Mouse (Mus musculus): ENCODE measurements at regions not wholly inside any gene's neighbourhood (a gene's known extent, or its start where the extent isn't known, plus 50 kb on each side); places are given as distances from the start of the nearest gene placed in this dataset.

- DNase-seq (ENCODE audit: low read depth, low spot score), result no peak
Observed at GRCm38 (mm10) chr2:159019921-159020534, 225.4 kb downstream of the Dhx35 start.

- DNase-seq (ENCODE audit: low read depth, low spot score), result no peak
Observed at GRCm38 (mm10) chr2:159032147-159032546, 237.5 kb downstream of the Dhx35 start.

- no peak for DNase-seq (ENCODE audit: low read depth, low spot score)
Observed at GRCm38 (mm10) chr2:159039916-159040315, 245.3 kb downstream of the Dhx35 start.

GRCm38 (mm10) chr2:159053534-159053933 is 258.9 kb downstream of the Dhx35 start:
- no peak for DNase-seq (ENCODE audit: low read depth, low spot score)

- DNase-seq (ENCODE audit: low read depth, low spot score), result no peak
Observed at GRCm38 (mm10) chr2:159053936-159054335, 259.3 kb downstream of the Dhx35 start.

- no peak for DNase-seq (ENCODE audit: low read depth, low spot score)
Observed at GRCm38 (mm10) chr2:159054451-159054850, 259.8 kb downstream of the Dhx35 start.

GRCm38 (mm10) chr2:159055780-159056179 is 261.2 kb downstream of the Dhx35 start:
- DNase-seq (ENCODE audit: low read depth, low spot score), result no peak

GRCm38 (mm10) chr2:159056960-159057359 is 262.4 kb downstream of the Dhx35 start:
- DNase-seq (ENCODE audit: low read depth, low spot score), result no peak

- DNase-seq (ENCODE audit: low read depth, low spot score), result no peak
Observed at GRCm38 (mm10) chr2:159057506-159057905, 262.9 kb downstream of the Dhx35 start.

GRCm38 (mm10) chr2:159062266-159062665 is 267.7 kb downstream of the Dhx35 start:
- DNase-seq (ENCODE audit: low read depth, low spot score), result no peak

GRCm38 (mm10) chr2:159062666-159063065 is 268.1 kb downstream of the Dhx35 start:
- DNase-seq (ENCODE audit: low read depth, low spot score), result no peak

- DNase-seq (ENCODE audit: low read depth, low spot score), result no peak
Observed at GRCm38 (mm10) chr2:159064403-159064970, 269.9 kb downstream of the Dhx35 start.

- DNase-seq (ENCODE audit: low read depth, low spot score), result no peak
Observed at GRCm38 (mm10) chr2:159067506-159067905, 272.9 kb downstream of the Dhx35 start.

GRCm38 (mm10) chr2:159068303-159069020 is 273.9 kb downstream of the Dhx35 start:
- no peak for DNase-seq (ENCODE audit: low read depth, low spot score)

- DNase-seq (ENCODE audit: low read depth, low spot score), result no peak
Observed at GRCm38 (mm10) chr2:159069180-159069579, 274.6 kb downstream of the Dhx35 start.

- no peak for DNase-seq (ENCODE audit: low read depth, low spot score)
Observed at GRCm38 (mm10) chr2:159072997-159073690, 278.5 kb downstream of the Dhx35 start.

- DNase-seq (ENCODE audit: low read depth, low spot score), result no peak
Observed at GRCm38 (mm10) chr2:159079836-159080235, 285.2 kb downstream of the Dhx35 start.

GRCm38 (mm10) chr2:159080784-159081544 is 286.4 kb downstream of the Dhx35 start:
- no peak for DNase-seq (ENCODE audit: low read depth, low spot score)

- no peak for DNase-seq (ENCODE audit: low read depth, low spot score)
Observed at GRCm38 (mm10) chr2:159086836-159087235, 292.2 kb downstream of the Dhx35 start.

GRCm38 (mm10) chr2:159088196-159088595 is 293.6 kb downstream of the Dhx35 start:
- no peak for DNase-seq (ENCODE audit: low read depth, low spot score)

- DNase-seq (ENCODE audit: low read depth, low spot score), result no peak
Observed at GRCm38 (mm10) chr2:159096667-159097066, 302.1 kb downstream of the Dhx35 start.

GRCm38 (mm10) chr2:159134042-159134441 is 339.4 kb downstream of the Dhx35 start:
- DNase-seq (ENCODE audit: low read depth, low spot score), result peak; percentile 67

All from CD4-positive helper T cell, adult 2 months (primary cell).